Mouse (Mus musculus) heart, adult 2 months (tissue): ENCODE data around the gene Palld. TPM values are rescaled to one million over a fixed set of nuclear protein-coding genes. Genes with fewer than 3 reads are reported as not detected.

Experiments
- DNase-seq, 2 experiments: peaks; one replicate each; pipeline ENCODE4 v3.0.0; 2021
- H3K27ac ChIP-seq: fragments of 200-600 bp; 2 replicates; pipeline ENCODE4 v1.8.1; 2022
- H3K27me3 ChIP-seq: fragments of 200-500 bp; 2 replicates; pipeline ENCODE4 v1.6.1; 2012; ENCODE audit warnings: mild to moderate bottlenecking, low read length, inconsistent platforms, mixed read lengths; ENCODE audit not compliant: control insufficient read depth, insufficient read depth
- H3K36me3 ChIP-seq: fragments of 200-500 bp; 2 replicates; pipeline ENCODE4 v1.6.1; 2012; ENCODE audit warnings: low read length, inconsistent platforms; ENCODE audit not compliant: control insufficient read depth, insufficient read depth
- H3K4me1 ChIP-seq: fragments of 200-500 bp; 2 replicates; pipeline ENCODE4 v1.6.1; 2011; ENCODE audit warnings: low read length; ENCODE audit not compliant: control insufficient read depth, insufficient read depth
- H3K4me3 ChIP-seq: fragments of 200-600 bp; 2 replicates; pipeline ENCODE4 v1.8.1; 2022
- H3K79me2 ChIP-seq: fragments of 200-500 bp; replicated peaks from 2 replicates; pipeline ENCODE4 v1.6.1; 2012; ENCODE audit warnings: mild to moderate bottlenecking, inconsistent platforms, low read length, moderate library complexity, mixed read lengths; ENCODE audit not compliant: control insufficient read depth, insufficient read depth
- H3K9ac ChIP-seq: fragments of 200-500 bp; 2 replicates; pipeline ENCODE4 v1.6.1; 2012; ENCODE audit warnings: low read depth, mild to moderate bottlenecking, control low read depth, inconsistent platforms, low read length, mixed read lengths
- CTCF ChIP-seq: fragments of 200-600 bp; IDR thresholded peaks from 2 replicates; pipeline ENCODE4 v1.8.1; 2022; ENCODE audit warnings: antibody characterized with exemption, mild to moderate bottlenecking, moderate library complexity
- EP300 ChIP-seq: fragments of 200-500 bp; IDR thresholded peaks from 2 replicates; pipeline ENCODE4 v1.6.1; 2011; ENCODE audit warnings: low read depth, low read length, control low read depth; ENCODE audit not compliant: insufficient read depth
- POLR2A ChIP-seq: fragments of 200-500 bp; IDR thresholded peaks from 2 replicates; pipeline ENCODE4 v1.6.1; 2011; ENCODE audit warnings: mild to moderate bottlenecking, low read depth, low read length, control low read depth; ENCODE audit not compliant: insufficient read depth
- WGBS: fragments of 180-500 bp; shearing (Covaris S2); methylation state at CpG from one replicate; pipeline ENCODE4 v1.1.7; 2018; 5-methylcytosine and 5-hydroxymethylcytosine counted together
- intact Hi-C: fragments of 180-260 bp; cut with DNase I; formaldehyde crosslinking; loops from one replicate; pipeline ENCODE4 v1.15.1; 2025
- polyA plus RNA-seq: library from polyadenylated mRNA; depleted of rRNA; stranded (reverse); fragments of >200 nt; gene quantifications from 2 replicates; pipeline ENCODE4 v1.2.3, GENCODE M21; 2012
- total RNA-seq, 2 experiments: library from RNA; stranded (reverse); gene quantifications; 2 replicates each; pipeline ENCODE4 v1.2.3; 2021

Gene Palld
- total and polyA plus RNA-seq, 3 experiments: 60.3 to 188 (median 169) TPM

DNA sequence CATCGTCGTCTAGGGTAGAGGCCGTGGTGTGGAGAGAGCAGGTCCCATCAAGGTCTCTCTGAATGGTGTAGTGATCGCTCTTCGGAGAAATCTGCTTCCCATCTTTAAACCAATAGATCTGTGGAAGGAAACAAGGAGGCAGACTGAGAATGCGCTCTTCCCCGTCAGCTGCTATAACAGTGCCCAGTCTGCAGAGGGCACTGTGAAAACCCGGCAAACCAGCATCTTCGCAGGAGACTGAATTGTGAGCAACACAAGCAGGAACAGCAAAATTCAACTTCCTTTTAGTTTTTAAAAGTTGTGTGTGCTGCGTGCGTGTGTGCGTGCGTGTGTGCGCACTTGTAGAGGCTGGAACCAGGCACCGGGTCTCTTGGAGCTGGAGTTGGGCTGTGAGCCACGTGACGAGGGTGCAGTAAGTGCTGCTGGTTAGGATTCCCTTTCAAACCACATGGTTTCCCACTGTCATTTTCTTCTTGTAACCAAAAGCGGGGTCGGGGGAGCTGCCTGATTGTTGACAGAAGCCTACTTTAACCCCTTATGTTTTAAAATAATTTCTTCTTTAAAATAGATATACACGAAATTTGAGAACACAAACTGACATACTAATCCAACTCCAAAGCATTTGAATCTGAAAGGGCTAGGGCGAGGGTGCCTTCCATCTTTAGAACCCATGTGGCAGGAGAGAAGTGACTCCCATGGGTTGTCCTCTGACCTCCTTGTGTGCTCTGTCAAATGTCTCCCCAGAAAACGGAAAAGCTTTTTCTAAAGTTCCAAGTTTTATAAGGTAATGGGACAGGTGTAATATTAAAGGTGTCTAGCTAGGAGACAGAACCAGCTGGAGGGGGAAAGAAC, 370.3 kb downstream of the Palld start:
- TF ChIP-seq POLR2A (no peak), CTCF (peak; percentile 60), EP300 (no peak)
- no peak for DNase-seq
- no peak overlapping the region for H3K9ac ChIP-seq
- H3K27me3 ChIP-seq: no peaks in the 10 kb centered on the region
- H3K4me3 ChIP-seq: no peak overlapping the region
- intact Hi-C loops: no loop called here
- peaks cover 12% of the 10 kb centered on the region for H3K36me3 ChIP-seq
- H3K27ac ChIP-seq: no peak overlapping the region
- 70% methylated on average over 22 of the region's 22 CpGs for WGBS
- peaks cover 2% of the 10 kb centered on the region; the same call in 1 of the 2 replicates for H3K4me1 ChIP-seq
- H3K79me2 ChIP-seq: no peaks in the 10 kb centered on the region

DNA sequence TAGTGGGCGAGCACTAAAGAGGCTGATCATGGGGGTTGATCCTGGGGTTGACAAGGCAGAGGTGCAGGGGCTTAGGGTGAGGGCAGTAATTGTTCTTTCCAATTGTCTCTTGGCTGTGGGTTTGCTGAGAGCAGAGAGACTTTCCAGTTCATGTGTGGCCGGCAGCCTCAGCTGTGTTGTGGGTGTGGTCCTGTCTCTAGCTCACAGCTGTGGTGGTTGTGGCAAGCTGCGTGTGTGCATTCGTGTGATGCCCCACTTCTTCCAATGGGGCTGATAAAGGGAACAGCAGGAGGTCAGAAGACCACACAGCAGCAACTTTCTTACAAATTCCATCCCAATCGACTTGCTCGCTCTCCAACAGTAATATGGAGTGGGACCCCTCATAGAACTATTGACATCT, 373.8 kb downstream of the Palld start:
- Histone ChIP-seq H3K4me3 (no peak overlapping the region), H3K27me3 (no peaks in the 10 kb centered on the region), H3K9ac (no peak overlapping the region), H3K36me3 (no peaks in the 10 kb centered on the region; the same call in 1 of the 2 replicates), H3K79me2 (no peaks in the 10 kb centered on the region), H3K4me1 (no peaks in the 10 kb centered on the region), H3K27ac (no peak overlapping the region)
- 72% methylated on average over 6 of the region's 6 CpGs for WGBS
- no peak for TF ChIP-seq CTCF
- no peak for DNase-seq
- intact Hi-C loops: loop anchor here (10.0 kb wide), 1 partner anchor 506 kb away; no protein-coding TSS in a partner anchor

DNA sequence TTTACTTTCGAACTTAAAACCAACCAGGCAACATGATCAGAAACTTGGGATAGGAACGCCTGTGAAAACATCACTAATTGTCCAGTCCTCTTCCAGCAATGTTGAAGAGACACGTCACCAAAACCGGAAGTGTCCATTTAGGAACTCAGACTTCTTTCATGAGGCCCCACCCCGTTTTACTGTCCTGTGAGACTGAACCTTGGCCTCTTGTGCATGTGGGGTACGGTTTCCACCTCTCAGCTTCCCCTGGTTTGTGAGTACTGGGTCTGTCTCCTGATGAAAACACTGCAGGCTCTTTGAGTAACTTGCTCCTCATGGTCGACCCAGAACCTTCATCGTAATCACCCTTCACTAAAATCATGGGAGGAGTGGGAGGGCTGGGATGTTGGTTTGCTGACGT, 374.3 kb downstream of the Palld start:
- Histone ChIP-seq H3K27ac (no peak overlapping the region), H3K79me2 (no peaks in the 10 kb centered on the region), H3K36me3 (no peaks in the 10 kb centered on the region; the same call in 1 of the 2 replicates), H3K9ac (no peak overlapping the region), H3K4me1 (no peaks in the 10 kb centered on the region), H3K4me3 (no peak overlapping the region), H3K27me3 (no peaks in the 10 kb centered on the region)
- DNase-seq: no peak
- intact Hi-C loops: loop anchor here (10.0 kb wide), 1 partner anchor 507 kb away; no protein-coding TSS in a partner anchor
- WGBS: 82% methylated on average over 9 of the region's 9 CpGs
- no peak for TF ChIP-seq POLR2A
- no peak for TF ChIP-seq CTCF
- no peak for TF ChIP-seq EP300

DNA sequence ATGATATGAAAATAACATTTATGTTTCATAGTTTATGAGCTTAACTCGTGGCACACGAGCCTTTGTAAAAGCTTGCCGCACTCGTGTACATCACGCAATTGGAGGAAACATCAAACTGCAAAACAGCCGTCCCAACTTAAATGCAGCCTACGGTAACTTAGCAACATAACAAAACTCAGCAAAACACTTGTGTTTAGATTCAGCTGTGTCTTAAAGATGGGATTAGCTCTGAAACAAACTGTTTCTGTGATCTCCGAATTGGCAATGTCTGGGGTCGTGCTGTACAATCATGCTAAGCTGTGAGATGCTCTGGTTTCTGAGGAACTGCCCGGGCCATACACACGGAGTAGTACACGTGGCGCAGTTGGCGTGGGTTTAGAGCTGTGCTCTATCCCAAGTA, 375.5 kb downstream of the Palld start:
- no peak overlapping the region for H3K9ac ChIP-seq
- no peak overlapping the region for H3K27ac ChIP-seq
- no peaks in the 10 kb centered on the region for H3K4me1 ChIP-seq
- no peaks in the 10 kb centered on the region for H3K79me2 ChIP-seq
- H3K36me3 ChIP-seq: no peaks in the 10 kb centered on the region; the same call in 1 of the 2 replicates
- H3K27me3 ChIP-seq: no peaks in the 10 kb centered on the region
- WGBS: 86% methylated on average over 14 of the region's 14 CpGs
- TF ChIP-seq EP300 (no peak), POLR2A (no peak), CTCF (no peak)
- intact Hi-C loops: loop anchor here (10.0 kb wide), 1 partner anchor 508 kb away; no protein-coding TSS in a partner anchor
- no peak for DNase-seq
- no peak overlapping the region for H3K4me3 ChIP-seq

DNA sequence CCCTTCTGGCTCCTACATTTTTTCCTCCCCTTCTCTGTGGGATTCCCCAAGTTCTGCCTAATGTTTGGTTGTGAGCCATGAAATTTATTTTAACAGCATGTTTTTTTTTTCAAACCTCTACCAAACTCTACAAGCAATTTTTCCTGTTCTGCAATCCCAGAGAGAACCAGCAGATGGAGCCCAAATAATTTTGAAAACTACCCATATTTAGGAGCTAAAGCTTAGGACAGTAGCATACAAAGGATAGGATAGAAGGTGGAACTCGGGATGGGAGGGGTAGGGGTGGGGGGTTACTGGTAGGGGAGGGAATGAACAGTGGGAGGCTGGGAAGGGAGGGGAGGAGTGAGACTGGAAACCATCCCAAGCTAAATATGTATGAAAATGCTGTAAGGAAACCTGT, 380.4 kb downstream of the Palld start:
- Histone ChIP-seq H3K27me3 (no peaks in the 10 kb centered on the region), H3K4me1 (no peaks in the 10 kb centered on the region), H3K79me2 (no peaks in the 10 kb centered on the region), H3K4me3 (no peak overlapping the region), H3K9ac (no peak overlapping the region), H3K36me3 (no peaks in the 10 kb centered on the region; the same call in 1 of the 2 replicates), H3K27ac (no peak overlapping the region)
- intact Hi-C loops: loop anchor here (5.0 to 10.0 kb wide), 2 partner anchors 355 to 513 kb away; no protein-coding TSS in a partner anchor
- DNase-seq: no peak
- TF ChIP-seq CTCF (peak; percentile 69), EP300 (no peak)
- WGBS: 6% methylated on average over 1 of the region's 1 CpGs

DNA sequence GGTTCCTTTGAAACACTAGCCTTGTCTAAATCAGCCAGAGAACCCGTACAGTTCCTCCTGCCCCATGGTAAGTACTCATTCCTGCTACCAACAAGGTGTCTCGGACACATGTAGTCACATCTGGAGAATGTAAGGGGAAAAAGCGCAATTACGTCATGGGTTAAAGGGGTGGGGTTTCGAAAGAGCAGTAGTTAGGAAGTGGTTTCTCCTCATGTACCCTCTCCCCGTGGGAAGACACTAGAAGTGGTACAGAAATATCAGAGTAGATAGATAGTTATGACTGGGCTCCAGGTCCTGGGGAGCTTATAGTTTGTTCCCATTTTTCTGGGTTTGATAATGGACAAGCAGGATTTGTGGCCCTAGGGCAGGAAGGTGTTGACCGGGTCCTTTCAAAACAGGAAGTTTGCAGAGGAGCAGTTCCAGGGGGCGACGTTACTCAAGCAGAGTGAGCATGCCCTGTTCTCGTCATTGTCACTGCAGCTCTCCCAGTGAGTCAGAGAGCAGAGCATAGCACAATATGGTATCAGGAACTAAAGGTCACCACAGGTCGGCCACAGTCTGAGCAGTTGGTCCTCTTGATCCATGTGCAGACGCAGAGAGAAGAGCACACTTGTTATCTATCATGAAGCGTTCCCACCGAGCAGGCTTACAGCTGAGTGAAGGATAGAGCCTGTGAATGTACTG, 384.8 kb downstream of the Palld start:
- H3K27me3 ChIP-seq: no peaks in the 10 kb centered on the region
- H3K79me2 ChIP-seq: no peaks in the 10 kb centered on the region
- H3K4me1 ChIP-seq: no peaks in the 10 kb centered on the region
- DNase-seq: no peak
- no peak overlapping the region for H3K4me3 ChIP-seq
- no peak overlapping the region for H3K9ac ChIP-seq
- intact Hi-C loops: loop anchor here (10.0 kb wide), 1 partner anchor 443 kb away; no protein-coding TSS in a partner anchor
- TF ChIP-seq POLR2A (no peak), CTCF (no peak), EP300 (no peak)
- 50% methylated on average over 14 of the region's 14 CpGs for WGBS
- no peak overlapping the region for H3K27ac ChIP-seq
- no peaks in the 10 kb centered on the region for H3K36me3 ChIP-seq
